Mouse (Mus musculus) E14TG2a.4 (cell line): ENCODE data around the gene Mrps15.

Experiments used
- CTCF ChIP-seq: conservative IDR thresholded peaks from 2 replicates; pipeline ENCODE4 v1.5.1; 2014; ENCODE audit warnings: low read length
- NANOG ChIP-seq: IDR thresholded peaks from 2 replicates; pipeline ENCODE4 v1.6.1; 2014; ENCODE audit warnings: borderline replicate concordance, low read length, mixed read lengths
- POU5F1 ChIP-seq: IDR thresholded peaks from 2 replicates; pipeline ENCODE4 v1.6.1; 2014; ENCODE audit warnings: low read length, borderline replicate concordance

DNA sequence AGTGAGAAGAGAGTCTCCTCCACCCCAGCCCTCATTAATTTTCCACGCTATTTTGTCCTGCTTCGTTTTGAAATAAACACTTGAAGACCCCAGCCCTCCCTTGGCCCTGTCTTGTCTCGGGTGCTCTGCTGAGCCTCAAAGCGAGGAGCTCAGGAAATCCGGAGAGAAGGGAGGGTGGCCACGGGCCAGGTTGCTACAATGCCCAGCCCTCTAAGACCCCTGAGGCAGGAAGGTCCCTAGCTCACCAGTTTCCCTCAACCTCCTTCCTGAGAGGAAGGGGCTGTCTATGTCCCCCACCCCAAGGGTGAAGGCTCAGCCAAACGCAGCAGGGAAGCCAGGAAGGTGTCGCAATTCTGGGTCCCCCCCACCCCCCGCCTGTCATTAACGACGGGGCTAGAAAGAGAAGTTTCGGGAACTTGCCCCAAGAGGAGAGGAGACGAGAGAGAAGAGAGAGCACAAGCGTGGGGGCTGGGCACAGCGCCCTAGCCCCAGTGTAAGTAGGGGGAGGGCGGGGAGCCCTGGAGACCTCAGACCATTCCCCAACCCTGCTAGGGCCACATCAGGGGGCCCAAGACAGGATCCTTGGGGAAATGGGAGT lies 22.3 kb upstream of the Mrps15 start, which contains the start of gene Csf3r:
- TF ChIP-seq POU5F1 = no peak
- TF ChIP-seq CTCF = no peak
- TF ChIP-seq NANOG = no peak
